Mouse (Mus musculus) left cerebral cortex, postnatal 25 days (tissue): ENCODE data around the gene Susd6. TPM values are rescaled to one million over a fixed set of nuclear protein-coding genes. Genes with fewer than 3 reads are reported as not detected.

Source experiments
- DNase-seq, 2 experiments: peaks; one replicate each; pipeline ENCODE4 v3.0.0; 2022; ENCODE audit warnings: low spot score in 2 of 2, mixed read lengths in 1 of 2
- intact Hi-C: fragments of 180-260 bp; cut with DNase I; formaldehyde crosslinking; loops from one replicate; pipeline ENCODE4 v1.15.1; 2025
- total RNA-seq, 2 experiments: library from RNA; stranded (reverse); gene quantifications; 2 replicates each; pipeline ENCODE4 v1.2.3; 2021

Susd6 gene
- 10 to 100 TPM; 32.1 to 32.9 TPM for total RNA-seq

DNA sequence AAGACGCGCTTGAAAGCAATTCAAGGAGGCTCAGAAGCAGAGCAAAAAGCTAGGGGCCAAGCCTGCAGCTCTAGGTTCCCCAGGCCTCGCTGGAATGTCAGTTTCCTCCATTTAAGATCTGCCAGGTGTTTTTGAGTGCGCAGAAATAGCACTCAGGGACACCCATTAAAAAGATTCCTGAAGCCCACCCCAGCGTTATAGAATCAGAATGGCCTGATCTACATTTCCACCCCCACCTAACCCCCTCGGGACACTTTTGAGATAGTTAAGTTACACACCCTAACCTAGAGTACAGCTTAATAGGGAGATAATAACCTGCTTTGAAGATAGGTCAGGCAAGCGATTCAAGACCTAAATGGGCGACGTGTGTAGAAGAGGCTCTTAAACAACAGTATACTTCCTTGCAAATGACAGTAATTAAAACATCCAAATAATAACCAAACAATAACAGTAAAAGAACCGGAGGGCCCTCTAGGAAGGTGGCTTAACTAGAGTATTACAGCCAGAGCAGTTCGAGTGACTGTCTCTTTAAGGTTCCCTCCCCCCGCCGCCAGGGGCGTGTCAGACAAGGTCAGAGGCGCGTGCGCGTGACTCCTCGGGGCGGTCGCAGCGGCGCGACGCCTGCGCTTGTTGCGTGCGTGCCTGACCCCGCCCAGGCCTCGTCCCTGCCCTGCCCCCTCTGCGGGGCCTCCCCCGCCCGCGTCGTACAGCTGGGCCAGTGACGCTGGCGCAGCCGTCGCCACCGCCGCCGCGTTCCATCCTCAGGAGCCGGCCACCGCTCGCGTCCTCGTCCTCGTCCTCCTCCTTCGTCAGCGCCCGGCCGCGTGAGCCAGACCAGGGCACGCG is at the start of gene Susd6:
Gene Susd6 (plus strand): TSS at position 662 of the 846 bp plus-strand sequence.
- intact Hi-C loops = loop anchor here (2.0 kb wide), 1 partner anchor 29 kb away; no protein-coding TSS in a partner anchor

DNA sequence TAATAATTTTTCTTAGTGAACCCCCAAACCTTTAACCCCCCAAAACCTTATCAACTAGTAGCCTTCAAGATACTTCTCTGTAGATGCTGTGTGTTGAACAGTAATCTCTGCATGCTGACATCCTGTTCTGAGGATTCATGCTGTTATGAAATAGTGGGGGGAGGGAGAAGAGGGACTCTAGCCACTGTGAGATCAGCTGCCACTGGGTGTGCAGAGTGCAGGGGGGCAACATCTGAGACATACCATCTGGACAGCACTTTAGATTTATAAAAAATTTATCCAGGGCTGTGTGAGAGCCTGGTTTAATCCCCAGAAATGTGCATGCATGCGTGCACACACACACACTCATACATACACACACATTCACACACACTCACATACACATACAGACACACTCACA is 45.7 kb upstream of the Susd6 start:
- no peak for DNase-seq
- intact Hi-C loops = no loop called here

More for the DNA sequence above, at the start of gene Susd6:
- DNase-seq = peak; percentile 98 to 99

DNA sequence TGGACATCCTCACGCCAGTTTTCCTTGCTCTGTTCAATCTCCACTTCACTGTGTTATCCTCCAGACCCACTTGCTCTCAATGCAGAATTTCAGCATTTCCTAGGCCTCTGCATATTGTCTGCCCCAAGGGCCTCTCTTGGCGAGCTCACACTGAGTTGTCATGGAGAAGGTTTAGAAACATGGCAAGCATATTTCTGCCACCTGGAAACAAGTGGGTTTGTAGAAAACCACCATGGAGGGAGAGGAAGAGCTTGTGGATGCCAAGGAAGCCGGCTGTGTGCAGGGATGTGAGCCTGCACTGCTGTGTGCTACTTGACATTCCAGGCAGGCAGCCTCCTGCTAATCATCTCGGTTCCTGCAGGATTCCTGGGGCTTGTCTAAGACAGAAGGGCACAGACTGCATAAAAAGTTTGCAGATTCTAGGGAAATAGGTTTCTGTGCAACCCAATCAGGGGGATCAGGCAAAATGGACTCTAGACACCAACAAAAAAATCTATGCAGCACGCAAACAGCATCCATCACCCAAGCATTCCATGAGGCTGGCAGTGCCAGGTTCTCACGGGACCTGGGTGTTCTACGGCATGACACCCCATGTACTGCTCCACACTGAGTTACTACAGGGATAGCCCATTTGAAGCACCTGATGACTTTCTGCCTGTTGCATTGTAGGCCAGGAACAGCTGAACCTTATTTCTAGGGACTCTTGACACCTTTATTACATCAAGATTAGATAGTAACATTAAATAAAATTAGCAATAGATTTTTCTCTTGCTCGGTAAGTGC is 44.1 kb upstream of the Susd6 start:
- peak in 1 of 2 experiments; percentile 55 for DNase-seq
- intact Hi-C loops = no loop called here

DNA sequence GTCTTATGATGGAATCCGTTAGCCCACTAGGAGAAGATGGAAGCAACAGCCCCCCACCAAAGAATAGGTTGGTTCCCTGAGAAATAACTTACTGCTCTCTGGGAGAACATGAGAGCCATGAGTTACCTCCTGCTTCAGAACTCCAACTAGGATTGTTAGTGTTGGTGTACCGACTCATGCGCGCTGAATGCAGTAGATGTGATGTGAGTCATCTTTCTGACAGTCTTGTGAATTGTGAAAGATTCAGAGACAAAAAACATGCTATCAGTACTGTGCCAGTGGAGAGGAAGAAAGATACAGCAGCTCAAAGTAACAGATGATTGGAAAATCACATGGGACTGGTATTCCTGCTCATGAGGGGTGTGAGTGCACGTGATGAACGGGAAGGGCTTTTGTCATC is 38.8 kb upstream of the Susd6 start:
- intact Hi-C loops = no loop called here

DNA sequence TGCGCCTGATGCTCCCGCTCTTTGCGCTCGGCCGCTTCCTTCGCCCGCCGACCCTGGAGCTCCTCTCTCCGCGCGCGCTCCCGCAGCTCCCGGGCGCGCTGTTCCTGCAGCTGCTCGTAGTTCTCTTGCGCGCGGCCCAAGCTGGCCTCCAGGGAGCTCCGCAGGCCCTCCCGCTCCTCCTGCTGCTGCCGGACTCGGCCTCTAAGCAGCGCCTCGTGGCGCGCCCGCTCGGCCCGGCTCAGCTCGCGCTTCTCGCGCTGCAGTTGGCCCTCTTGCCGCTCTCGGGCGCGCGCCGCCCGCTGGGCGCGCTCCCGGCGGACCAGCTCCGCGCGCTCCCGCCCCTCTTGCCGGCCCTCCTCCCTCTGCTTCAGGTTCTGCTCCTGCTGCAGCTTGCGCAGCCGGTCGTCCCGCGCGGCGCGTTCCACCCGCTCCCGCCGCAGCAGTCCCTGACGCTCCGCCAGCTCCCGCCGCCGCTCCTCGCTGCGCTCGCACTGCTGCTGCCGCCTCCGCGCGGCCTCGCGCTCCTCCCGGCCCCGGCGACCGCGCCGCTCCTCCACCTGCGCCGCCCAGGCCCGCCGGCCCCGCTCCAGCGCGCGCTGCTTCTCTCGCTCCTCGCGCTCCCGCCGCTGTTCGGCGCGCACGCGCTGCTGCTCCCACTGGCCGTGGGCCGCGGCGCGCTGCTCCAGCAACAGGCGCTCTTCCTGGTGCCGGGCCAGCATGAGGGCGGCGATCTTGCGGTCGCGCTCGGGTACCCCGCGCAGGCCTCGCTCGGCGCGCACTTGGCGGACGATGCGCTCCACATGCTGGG is 32.4 kb upstream of the Susd6 start:
- no peak for DNase-seq
- intact Hi-C loops = no loop called here

More for the DNA sequence above, 38.8 kb upstream of the Susd6 start:
- DNase-seq = peak in 1 of 2 experiments; percentile 54

DNA sequence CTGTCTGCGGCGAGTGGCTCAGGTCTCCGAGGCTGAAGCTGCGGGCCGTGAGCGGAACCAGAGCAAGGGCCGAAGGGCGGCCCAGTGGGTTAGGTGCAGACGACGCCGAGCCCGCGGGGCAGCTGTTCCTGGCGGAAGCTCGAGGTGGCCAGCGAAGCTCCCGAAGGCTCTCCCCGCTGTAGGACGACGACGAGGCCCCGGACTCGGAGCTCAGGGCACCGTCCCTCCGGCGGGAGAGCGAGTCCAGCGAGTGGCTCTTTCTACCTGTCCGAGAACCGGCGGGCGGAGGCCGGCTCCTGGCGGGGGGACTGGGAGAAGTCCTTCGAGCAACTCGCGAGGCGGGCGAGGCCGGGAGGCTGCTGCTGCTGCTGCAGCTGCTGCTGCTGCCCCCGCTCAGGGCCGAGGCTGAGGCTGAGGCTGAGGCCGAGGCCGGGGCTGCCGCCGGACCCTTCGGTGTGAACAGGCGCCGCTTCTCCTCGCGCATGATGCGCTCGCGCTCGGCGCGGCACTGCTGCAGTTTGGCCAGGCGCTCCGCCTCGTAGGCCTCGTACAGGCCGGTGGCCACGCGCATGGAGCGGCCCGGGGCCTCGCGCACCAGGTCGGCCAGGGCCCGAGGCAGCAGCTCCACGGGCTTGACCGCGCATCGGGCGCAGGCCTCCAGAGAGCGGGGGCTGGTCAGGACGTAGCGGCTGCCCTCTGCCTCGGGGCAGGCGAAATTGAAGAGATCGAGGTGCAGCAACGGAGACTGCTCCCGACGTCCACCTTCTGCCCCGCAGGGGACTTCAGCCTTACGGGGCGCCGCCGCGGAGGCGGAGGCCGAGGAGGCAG is 31.5 kb upstream of the Susd6 start:
- intact Hi-C loops = no loop called here

DNA sequence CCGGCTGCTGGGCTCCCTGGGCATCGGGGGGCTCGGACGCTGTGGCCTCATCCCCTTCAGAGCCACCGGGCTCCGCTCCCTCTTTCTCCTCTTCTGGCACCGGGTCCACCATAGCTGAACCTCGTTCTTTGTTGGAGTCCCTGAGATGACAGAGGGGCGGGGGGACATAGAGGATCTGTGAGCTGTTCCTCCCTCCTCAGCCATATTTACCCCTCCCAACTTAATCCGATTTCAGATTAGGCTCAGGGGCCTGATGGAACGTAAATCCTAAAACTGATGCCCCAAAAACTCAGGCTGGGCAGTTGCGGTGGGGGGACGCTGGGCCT is 31.0 kb upstream of the Susd6 start:
- intact Hi-C loops = no loop called here
- no peak for DNase-seq

More for the DNA sequence above, 31.5 kb upstream of the Susd6 start:
- no peak for DNase-seq

DNA sequence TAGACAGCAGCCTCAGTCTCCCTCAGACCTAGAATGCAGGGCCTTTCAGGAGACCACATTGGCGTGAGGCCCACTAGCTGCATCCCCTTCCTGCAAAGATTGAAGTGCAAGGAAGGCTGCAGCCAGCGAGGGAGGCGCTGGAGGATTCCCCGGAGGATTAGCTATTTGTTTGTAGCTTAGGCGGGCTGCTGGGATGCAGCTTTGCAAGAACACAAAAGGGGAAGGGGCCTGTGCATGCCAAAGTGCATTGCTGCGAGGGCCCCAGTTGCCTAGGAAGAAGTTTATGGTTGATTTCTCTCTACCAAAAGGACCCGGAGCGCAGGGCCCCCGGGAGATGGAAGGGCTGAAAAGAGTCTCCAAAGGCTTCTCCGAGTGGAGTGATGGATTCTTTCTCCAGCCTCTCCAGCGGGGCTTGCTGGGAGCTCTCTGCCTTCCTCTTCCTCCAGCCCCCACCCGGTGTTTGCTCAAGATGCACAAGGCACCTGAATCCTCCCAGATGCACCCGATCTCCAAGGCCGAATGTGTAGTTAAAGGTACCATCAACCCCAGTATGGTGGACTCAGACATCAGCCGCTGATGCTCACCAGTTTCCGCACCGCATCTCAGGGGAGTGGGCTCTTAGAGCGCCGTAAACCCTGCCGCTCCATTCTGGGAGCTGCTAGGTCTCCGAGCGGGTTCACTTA is 30.5 kb upstream of the Susd6 start:
- intact Hi-C loops = loop anchor here (1.0 kb wide), 1 partner anchor 30 kb away; no protein-coding TSS in a partner anchor
- peak; percentile 55 to 63 for DNase-seq

DNA sequence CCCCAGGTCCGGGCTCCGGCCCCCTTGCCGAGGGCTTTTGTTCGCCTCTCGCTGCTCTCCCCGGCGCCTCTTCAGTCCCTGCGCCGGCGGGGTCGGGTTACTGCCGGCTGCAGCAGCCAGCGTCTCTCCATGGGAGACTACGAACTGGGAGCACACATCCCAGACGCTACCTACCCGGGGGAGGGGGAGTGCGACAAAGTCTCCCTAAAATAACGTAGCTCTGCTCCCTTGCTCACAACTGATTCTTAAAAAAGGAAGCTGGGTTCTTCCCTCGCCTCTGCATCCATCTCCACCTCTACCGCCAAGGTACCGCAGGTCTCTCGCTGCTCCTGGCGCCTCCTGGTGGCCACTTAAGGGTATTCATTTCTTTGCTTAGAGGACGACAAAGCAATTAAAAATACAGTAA is 29.9 kb upstream of the Susd6 start, which contains the start of gene Ccdc177:
Gene Ccdc177 (minus strand): TSS at position 292 of the 406 bp plus-strand sequence.
- DNase-seq = peak; percentile 86 to 95
- intact Hi-C loops = loop anchor here (1.0 kb wide), 1 partner anchor 30 kb away; no protein-coding TSS in a partner anchor

DNA sequence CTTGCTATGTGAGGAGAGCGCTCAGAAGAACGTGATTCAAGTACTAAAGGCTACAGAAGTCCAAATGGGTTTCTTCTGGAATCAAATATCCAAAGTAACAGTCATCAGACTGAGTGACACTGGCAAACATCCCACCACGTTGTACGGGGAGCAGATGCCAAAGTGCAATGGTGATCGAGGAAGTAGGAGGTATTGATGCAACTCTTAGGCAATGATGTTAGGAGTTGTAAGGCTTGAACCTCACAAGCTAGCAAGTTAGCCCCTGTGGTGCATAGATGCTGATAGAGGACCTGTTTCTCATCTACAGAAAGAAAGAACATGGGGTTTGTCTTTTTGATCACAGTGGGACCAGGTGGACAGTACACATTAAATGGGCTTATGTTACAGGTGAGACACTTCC is 27.3 kb upstream of the Susd6 start:
- DNase-seq = no peak
- intact Hi-C loops = no loop called here

DNA sequence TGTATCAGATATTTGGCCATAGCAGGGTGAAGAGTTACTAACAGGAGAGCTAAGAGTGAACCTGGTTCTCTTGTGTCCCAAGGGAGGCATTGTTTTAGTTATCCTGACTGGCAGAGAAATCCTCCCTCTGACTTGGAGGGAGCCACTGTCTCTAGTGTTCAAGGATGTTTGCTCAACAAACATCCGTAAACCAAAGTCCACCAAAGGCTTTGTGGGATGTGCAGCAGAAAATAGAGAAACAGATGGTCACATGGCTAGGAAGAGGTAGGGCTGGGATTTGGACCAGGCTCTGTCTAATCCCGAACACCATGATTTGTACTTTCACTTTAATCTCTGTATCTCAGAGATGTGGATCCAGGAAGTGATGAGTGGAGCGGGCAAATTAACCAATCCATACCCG is 26.2 kb upstream of the Susd6 start:
- DNase-seq = no peak
- intact Hi-C loops = no loop called here

DNA sequence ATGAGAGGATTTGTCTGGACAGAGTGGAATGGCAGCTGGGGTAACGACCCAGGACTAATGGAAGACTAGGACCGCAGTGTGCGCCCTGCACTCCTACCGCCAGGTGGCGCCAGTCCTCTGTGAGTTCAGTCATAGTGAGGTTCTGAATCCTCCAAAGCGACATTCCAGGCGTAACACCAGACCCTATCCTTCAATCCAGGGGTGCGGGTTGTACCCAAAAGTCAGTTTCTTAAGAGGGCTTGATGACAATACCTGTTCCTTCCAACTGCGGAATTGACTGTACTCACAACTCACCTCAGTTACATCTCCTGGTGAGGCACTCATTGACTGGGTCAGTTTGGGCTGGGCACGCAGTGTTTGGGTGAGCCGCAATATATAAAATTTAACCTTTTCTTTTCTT is 20.6 kb upstream of the Susd6 start:
- intact Hi-C loops = loop anchor here (1.0 kb wide), 1 partner anchor 126 kb away; no protein-coding TSS in a partner anchor
- peak; percentile 67 to 75 for DNase-seq

DNA sequence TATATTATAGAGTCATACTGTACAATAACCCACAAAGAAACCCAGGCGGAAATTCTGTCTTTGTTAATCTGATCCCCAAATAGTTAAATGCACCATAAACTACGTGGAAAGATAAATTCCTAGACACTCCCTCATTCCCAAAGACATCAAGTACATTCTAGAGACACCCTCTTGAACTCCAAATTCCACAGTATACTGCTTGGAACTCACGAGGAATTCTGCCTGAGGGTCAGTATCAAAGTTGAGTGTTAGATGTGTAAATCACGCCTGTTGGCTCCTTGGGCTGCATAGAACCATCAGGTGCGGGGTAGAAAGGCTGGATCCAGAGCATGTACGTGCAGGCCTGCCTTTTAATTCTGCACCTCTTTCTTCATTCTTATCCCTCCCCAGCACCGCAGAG is 15.5 kb upstream of the Susd6 start:
- intact Hi-C loops = no loop called here
- no peak for DNase-seq

DNA sequence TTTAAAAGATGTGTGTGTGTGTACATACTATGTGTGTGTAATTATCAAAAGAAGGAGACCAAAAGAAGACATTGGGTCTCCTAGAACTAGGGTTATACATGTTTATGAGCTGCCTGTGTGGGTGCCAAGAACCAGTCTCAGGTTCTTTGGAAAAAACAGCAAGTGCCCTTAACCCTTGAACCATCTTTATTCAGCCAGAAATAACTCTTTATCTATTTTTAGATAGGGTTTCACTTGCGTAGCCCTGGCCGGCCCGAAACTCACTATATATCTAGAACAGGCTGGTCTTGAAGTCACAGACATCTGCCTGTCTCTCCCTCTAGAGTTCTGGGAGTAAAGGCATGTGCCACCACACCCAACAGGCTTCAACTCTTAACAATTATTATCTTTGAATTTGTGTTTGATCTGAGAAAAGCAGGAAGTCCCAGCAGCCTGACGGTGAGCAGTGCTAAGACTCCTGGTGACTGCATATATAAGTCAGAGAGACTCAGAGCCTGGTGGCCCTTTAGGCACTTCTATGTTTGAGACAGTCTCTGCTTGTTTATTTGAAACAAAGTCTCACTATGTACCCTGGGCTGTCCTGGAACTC is 14.2 kb upstream of the Susd6 start:
- intact Hi-C loops = no loop called here
- no peak for DNase-seq

DNA sequence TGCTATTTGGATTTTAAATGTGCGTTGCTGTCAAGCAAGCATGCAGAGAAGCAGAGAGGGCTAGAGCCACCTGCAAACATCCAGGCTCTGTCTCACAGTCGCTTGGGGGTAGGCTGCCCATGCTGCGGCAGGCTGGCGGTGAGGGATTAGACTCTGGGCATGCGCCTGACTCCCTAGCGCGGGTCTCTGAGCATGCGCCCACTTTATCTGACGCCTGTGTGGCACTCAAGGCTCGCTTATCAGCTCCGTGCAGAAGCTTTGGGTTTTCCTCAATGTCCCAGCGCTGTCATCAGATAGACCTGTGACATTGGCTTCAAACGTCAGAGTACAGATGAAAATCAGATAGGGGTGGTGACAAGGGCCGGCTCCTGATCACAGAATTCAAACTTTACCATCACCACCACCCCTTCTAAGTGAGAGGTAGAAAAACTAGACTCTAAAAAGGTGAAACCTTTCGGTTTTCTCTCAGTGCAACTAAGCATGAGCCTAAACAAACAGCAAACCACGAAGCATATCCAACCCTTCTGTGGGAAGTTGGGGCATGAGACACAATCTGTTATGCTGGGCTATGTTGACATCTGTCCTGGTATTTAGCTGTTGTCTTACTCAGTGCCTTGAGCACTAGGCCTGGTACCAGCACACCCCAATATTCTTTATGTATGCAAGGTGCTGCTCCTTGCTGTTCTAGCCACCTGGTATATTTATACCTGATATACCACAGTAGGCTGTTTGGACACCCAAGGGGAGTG is 11.9 kb upstream of the Susd6 start:
- intact Hi-C loops = no loop called here
- no peak for DNase-seq

DNA sequence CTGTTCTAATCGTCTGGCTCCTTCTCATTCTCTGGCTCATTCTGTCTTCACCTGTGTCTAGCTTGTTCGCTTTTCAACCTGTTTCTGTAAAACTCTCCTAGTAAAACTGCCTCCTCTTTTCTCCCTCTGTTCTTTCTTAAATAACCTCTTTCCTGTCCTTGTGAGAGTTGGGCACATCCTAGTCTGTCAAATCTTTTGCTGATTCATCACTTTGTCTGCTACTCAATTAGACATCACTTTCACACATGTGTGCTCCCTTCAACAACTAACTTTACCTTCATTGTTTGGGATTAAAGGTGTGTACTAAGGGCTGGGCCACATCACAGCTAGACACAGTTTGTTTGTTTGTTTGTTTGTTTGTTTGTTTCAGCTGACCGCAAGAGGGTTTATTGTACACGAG is 10.6 kb upstream of the Susd6 start:
- intact Hi-C loops = no loop called here
- DNase-seq = no peak

DNA sequence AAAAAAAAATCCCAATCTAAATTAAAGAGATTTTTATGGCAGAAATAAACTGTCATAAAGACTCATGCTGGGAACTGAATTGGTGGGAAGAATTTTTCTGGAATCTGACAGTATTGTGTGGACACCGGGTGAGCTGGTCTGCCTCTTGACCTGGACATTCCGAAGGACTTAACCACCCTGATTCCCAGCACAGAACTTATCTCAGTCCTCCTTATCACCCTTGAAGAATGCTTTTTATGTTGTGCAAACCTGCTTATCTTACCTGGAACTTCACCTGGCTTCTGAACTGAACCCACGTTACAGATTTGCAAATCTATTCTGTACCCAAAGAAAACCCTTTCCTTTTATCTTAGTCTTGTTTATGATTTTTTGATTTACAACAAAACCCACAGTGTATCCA is 8.1 kb upstream of the Susd6 start:
- intact Hi-C loops = no loop called here
- DNase-seq = no peak
